Mouse (Mus musculus) hindbrain, embryonic 13.5 days (tissue): Measurements from ENCODE around the gene Tcam1. TPM values are rescaled to one million over a fixed set of nuclear protein-coding genes. Genes with fewer than 3 reads are reported as not detected.
"Not testable (repeated sequence)": the region's sequence is repeated elsewhere in the genome, so short reads cannot be mapped to it uniquely, and the experiment has no call there.

ENCODE experiments used
- ATAC-seq: fragments of 200-750 bp; cut with Nextera tagmentation; 2 replicates; pipeline ENCODE4 v1.8.0; 2017; ENCODE audit warnings: moderate TSS enrichment; ENCODE audit not compliant: low FRiP score
- H3K27ac ChIP-seq: fragments of 300-500 bp; sonication (generic); 2 replicates; pipeline ENCODE4 v1.5.1; 2015; ENCODE audit warnings: inconsistent platforms, mild to moderate bottlenecking, moderate library complexity
- H3K27me3 ChIP-seq: fragments of 300-500 bp; sonication (generic); 2 replicates; pipeline ENCODE4 v1.6.1; 2015; ENCODE audit warnings: mild to moderate bottlenecking, inconsistent platforms
- H3K36me3 ChIP-seq: fragments of 300-500 bp; sonication (generic); 2 replicates; pipeline ENCODE4 v1.6.1; 2015; ENCODE audit warnings: mild to moderate bottlenecking, inconsistent platforms
- H3K4me1 ChIP-seq: fragments of 300-500 bp; sonication (generic); replicated peaks from 2 replicates; pipeline ENCODE4 v1.6.1; 2015; ENCODE audit warnings: inconsistent platforms
- H3K4me2 ChIP-seq: fragments of 300-500 bp; sonication (generic); 2 replicates; pipeline ENCODE4 v1.6.1; 2015; ENCODE audit warnings: inconsistent platforms, mild to moderate bottlenecking, moderate library complexity
- H3K4me3 ChIP-seq: fragments of 300-500 bp; sonication (generic); 2 replicates; pipeline ENCODE4 v1.5.1; 2015; ENCODE audit warnings: mild to moderate bottlenecking, inconsistent platforms
- H3K9ac ChIP-seq: fragments of 300-500 bp; sonication (generic); 2 replicates; pipeline ENCODE4 v1.6.1; 2015; ENCODE audit warnings: mild to moderate bottlenecking, inconsistent platforms
- H3K9me3 ChIP-seq: fragments of 300-500 bp; sonication (generic); 2 replicates; pipeline ENCODE4 v1.6.1; 2016; ENCODE audit warnings: inconsistent platforms
- WGBS: fragments of 180-500 bp; shearing (Covaris S2); methylation state at CpG from one replicate; pipeline ENCODE4 v1.1.7; 2015; 5-methylcytosine and 5-hydroxymethylcytosine counted together
- polyA plus RNA-seq: library from polyadenylated mRNA; unstranded; fragments of >200 nt; fragmentation: Nextera tagmentation; extraction: Ambion mirVana; gene quantifications from 2 replicates; pipeline ENCODE4 v1.2.1, GENCODE M21; 2015

Gene Tcam1
- polyA plus RNA-seq: 0.12 and 0.21 TPM in 2 replicates

- Histone ChIP-seq H3K4me3 (peak within 1 kb of the TSS; percentile 24), H3K9me3 (no peaks in the 10 kb centered on the region), H3K4me1 (peaks cover 23% of the 10 kb centered on the region), H3K4me2 (peak within 1 kb of the TSS; percentile 48), H3K9ac (peak within 1 kb of the TSS; percentile 49; the same call in 1 of the 2 replicates), H3K36me3 (no peaks in the 10 kb centered on the region), H3K27me3 (no peaks in the 10 kb centered on the region), H3K27ac (no peak within 1 kb of the TSS)
- 9% methylated on average over 25 of the region's 25 CpGs for WGBS
- peak; percentile 62 for ATAC-seq
Observed at GRCm38 (mm10) chr11:106276454-106276853, at the start of gene Tcam1. Tcam1 (plus strand) TSS chr11:106276672.

- not testable (repeated sequence) for H3K9ac ChIP-seq, H3K4me2 ChIP-seq, H3K27me3 ChIP-seq, ATAC-seq, H3K4me1 ChIP-seq, H3K4me3 ChIP-seq, H3K27ac ChIP-seq, H3K9me3 ChIP-seq
- WGBS: 81% methylated on average over 8 of the region's 8 CpGs
- H3K36me3 ChIP-seq: peaks cover 71% of the 10 kb centered on the region
Observed at GRCm38 (mm10) chr11:106233978-106234377, 42.5 kb upstream of the Tcam1 start.

GRCm38 (mm10) chr11:106246834-106247233 is 29.6 kb upstream of the Tcam1 start:
- WGBS: 96% methylated on average over 1 of the region's 1 CpGs
- Histone ChIP-seq H3K4me1 (no peaks in the 10 kb centered on the region), H3K27ac (no peak overlapping the region), H3K9me3 (no peaks in the 10 kb centered on the region), H3K4me3 (no peak overlapping the region), H3K36me3 (peaks cover 99% of the 10 kb centered on the region), H3K27me3 (no peaks in the 10 kb centered on the region), H3K4me2 (no peak overlapping the region), H3K9ac (no peak overlapping the region)
- no peak for ATAC-seq

DNA sequence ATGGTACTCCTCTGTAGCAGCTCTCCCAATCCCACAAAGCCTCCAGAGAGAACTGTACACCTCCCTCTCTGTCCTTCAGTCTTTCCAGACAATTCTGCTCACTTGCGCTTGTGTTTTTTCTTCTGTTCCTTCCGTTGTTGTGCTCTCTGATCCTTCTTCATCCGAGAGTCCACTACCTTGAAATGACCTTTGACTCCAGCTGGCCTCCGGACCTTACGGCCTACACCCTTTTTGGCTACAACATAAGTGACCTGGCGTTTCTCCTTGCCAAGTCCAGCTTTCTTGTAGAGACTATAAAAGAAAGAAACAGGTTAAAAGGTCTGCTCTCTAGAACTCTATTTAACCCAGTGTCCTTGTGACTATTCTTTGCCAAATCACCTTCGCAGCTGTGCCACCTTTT is 27.1 kb upstream of the Tcam1 start:
- Histone ChIP-seq H3K36me3 (peaks cover 97% of the 10 kb centered on the region), H3K9me3 (no peaks in the 10 kb centered on the region), H3K27me3 (no peaks in the 10 kb centered on the region), H3K4me2 (no peak overlapping the region), H3K4me3 (no peak overlapping the region), H3K4me1 (no peaks in the 10 kb centered on the region), H3K27ac (no peak overlapping the region), H3K9ac (no peak overlapping the region)
- WGBS: 90% methylated on average over 7 of the region's 7 CpGs
- no peak for ATAC-seq

- Histone ChIP-seq H3K36me3 (peaks cover 57% of the 10 kb centered on the region), H3K27ac (no peak overlapping the region), H3K9ac (peak overlapping the region; percentile 88), H3K27me3 (no peaks in the 10 kb centered on the region), H3K4me2 (peak overlapping the region; percentile 99), H3K4me1 (peaks cover 29% of the 10 kb centered on the region), H3K4me3 (peak overlapping the region; percentile 84), H3K9me3 (no peaks in the 10 kb centered on the region)
- 24% methylated on average over 2 of the region's 2 CpGs for WGBS
- ATAC-seq: no peak
Observed at GRCm38 (mm10) chr11:106254767-106255166, 21.7 kb upstream of the Tcam1 start.

DNA sequence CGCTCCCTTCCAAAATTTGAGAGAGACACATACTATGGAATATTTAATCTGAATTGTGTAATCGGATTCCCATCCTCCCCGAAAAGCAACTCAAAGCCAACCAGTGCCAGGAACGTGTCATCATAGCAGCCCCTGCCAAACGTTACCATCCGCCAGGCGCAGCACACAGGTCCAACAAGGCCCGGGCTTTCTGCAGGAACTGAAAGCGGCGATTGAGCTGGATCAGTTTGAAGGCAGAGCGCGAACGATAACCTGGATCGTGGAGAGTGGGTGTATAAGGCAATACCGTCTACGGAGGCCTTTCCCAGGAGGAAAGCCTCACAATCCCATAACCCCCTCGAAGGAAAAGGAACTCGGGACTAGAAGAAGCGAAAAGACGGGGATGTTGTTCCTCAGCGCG is 21.3 kb upstream of the Tcam1 start:
- peak; percentile 1; the same call in 1 of the 2 replicates for ATAC-seq
- Histone ChIP-seq H3K9ac (peak overlapping the region; percentile 88), H3K9me3 (no peaks in the 10 kb centered on the region), H3K4me3 (peak overlapping the region; percentile 84), H3K27me3 (no peaks in the 10 kb centered on the region), H3K27ac (no peak overlapping the region), H3K4me1 (peaks cover 29% of the 10 kb centered on the region), H3K36me3 (peaks cover 53% of the 10 kb centered on the region), H3K4me2 (peak overlapping the region; percentile 99)
- WGBS: 4% methylated on average over 22 of the region's 22 CpGs

DNA sequence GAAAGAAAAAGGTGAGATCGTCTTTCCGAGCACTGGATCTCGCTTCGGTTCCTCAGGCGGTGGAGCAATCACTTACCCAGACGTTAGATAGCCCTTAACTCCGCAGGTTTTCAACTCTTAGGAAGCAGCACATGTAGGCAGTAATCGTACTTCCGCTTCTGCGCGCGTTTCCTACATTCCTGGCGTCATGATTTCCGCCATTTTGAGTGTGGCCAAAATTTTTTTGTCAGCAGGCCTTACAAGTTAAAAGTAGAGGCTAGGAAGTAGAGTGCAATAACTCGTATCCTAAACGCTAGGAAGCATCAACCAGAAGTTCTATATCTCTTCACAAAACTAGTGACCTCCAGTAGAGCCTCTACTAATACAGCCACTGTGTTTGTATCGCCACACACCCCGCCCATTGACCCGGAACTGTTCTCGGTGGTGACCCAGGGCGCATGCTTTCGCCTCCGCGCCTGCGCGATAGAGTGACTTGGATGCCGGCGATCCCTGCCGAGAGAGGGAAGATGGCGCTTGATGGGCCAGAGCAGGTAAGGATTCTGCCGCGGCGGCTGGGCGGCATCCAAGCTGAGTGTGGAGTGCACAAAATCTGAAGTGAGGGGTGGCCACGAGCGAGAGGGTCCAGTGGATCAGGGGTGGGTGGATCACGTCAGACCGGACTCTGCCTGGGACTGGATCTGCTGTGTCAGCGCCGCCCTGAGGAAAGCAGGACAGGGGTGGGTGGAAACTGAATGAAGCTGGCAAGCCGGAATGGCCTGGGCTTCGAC is 20.6 kb upstream of the Tcam1 start, which contains the start of the genes Ftsj3 and Psmc5:
Gene Ftsj3, minus strand, starts transcription at position 395 of the 767 bp plus-strand sequence.
Gene Psmc5, plus strand, starts transcription at position 470 of the 767 bp plus-strand sequence.
- no peaks in the 10 kb centered on the region for H3K27me3 ChIP-seq
- H3K4me2 ChIP-seq: peak within 1 kb of the TSS; percentile 99
- ATAC-seq: peak; percentile 97
- peak within 1 kb of the TSS; percentile 84 for H3K4me3 ChIP-seq
- peaks cover 29% of the 10 kb centered on the region for H3K4me1 ChIP-seq
- peaks cover 50% of the 10 kb centered on the region for H3K36me3 ChIP-seq
- H3K9me3 ChIP-seq: no peaks in the 10 kb centered on the region
- under 1% methylated on average over 42 of the region's 42 CpGs for WGBS
- peak within 1 kb of the TSS; percentile 90 for H3K27ac ChIP-seq
- peak within 1 kb of the TSS; percentile 88 for H3K9ac ChIP-seq

DNA sequence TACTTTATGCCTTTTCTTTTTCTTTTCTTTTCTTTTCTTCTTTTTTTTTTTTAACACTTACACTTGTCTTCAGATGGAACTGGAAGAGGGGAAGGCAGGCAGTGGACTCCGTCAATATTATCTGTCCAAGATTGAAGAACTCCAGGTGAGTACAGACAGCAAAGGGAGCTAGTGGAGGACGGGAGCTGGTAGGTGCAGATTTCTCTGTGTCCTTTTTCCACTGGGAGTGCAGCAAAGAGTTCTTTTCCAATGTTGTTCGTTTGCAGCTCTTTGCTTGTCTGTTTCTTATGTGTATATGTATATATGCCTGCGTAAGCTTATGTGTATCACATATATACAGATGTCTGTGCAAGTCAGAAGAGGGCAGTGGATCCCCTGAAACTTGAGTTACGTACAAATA is 19.7 kb upstream of the Tcam1 start:
- 68% methylated on average over 5 of the region's 5 CpGs for WGBS
- peaks cover 29% of the 10 kb centered on the region for H3K4me1 ChIP-seq
- no peaks in the 10 kb centered on the region for H3K27me3 ChIP-seq
- ATAC-seq: no peak
- H3K9ac ChIP-seq: peak overlapping the region; percentile 88
- H3K36me3 ChIP-seq: peaks cover 50% of the 10 kb centered on the region
- peak overlapping the region; percentile 99 for H3K4me2 ChIP-seq
- H3K27ac ChIP-seq: no peak overlapping the region
- H3K9me3 ChIP-seq: no peaks in the 10 kb centered on the region
- H3K4me3 ChIP-seq: peak overlapping the region; percentile 84

DNA sequence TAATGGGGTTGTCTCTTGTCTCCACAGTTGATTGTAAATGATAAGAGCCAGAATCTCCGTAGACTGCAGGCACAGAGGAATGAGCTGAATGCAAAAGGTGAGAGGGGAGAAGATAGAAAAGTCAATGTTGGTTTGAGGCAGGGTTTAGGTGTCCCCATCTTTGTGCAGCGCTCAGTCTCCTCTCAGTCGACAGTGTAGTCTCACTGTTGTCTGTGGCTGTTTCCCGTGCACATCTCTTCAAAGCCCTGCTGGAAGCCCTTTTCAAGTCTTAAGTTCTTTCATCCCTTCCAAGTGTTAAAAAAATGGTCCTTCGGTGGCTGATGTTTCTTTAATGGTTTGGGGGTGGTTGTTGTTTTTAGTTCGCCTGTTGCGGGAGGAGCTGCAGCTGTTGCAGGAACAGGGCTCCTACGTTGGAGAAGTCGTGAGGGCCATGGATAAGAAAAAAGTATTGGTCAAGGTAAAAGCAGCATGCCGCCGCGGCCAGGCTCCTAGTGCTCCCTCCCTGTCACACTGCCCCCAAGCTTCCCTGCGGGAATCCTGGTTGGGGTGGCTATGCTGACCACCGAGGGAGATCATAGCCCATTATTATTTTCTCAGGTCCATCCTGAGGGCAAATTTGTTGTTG is 15.5 kb upstream of the Tcam1 start:
- peaks cover 19% of the 10 kb centered on the region for H3K4me1 ChIP-seq
- no peak overlapping the region for H3K27ac ChIP-seq
- no peaks in the 10 kb centered on the region for H3K27me3 ChIP-seq
- H3K4me3 ChIP-seq: no peak overlapping the region
- H3K9me3 ChIP-seq: no peaks in the 10 kb centered on the region
- H3K36me3 ChIP-seq: peaks cover 69% of the 10 kb centered on the region
- no peak overlapping the region for H3K9ac ChIP-seq
- WGBS: 88% methylated on average over 14 of the region's 14 CpGs
- ATAC-seq: no peak
- no peak overlapping the region for H3K4me2 ChIP-seq

GRCm38 (mm10) chr11:106263963-106264362 is 12.5 kb upstream of the Tcam1 start:
- ATAC-seq: no peak
- Histone ChIP-seq H3K9me3 (no peaks in the 10 kb centered on the region), H3K9ac (no peak overlapping the region), H3K4me2 (no peak overlapping the region), H3K36me3 (peaks cover 75% of the 10 kb centered on the region), H3K4me3 (no peak overlapping the region), H3K27me3 (no peaks in the 10 kb centered on the region), H3K4me1 (peaks cover 24% of the 10 kb centered on the region), H3K27ac (no peak overlapping the region)
- WGBS: 93% methylated on average over 9 of the region's 9 CpGs

- Histone ChIP-seq H3K4me2 (no peak overlapping the region), H3K4me3 (no peak overlapping the region), H3K9ac (no peak overlapping the region), H3K27ac (no peak overlapping the region), H3K9me3 (no peaks in the 10 kb centered on the region), H3K4me1 (peaks cover 31% of the 10 kb centered on the region), H3K36me3 (peaks cover 69% of the 10 kb centered on the region), H3K27me3 (no peaks in the 10 kb centered on the region)
- 95% methylated on average over 15 of the region's 15 CpGs for WGBS
- ATAC-seq: no peak
Observed at GRCm38 (mm10) chr11:106264988-106265387, 11.5 kb upstream of the Tcam1 start.

- no peak overlapping the region for H3K9ac ChIP-seq
- H3K27me3 ChIP-seq: no peaks in the 10 kb centered on the region
- H3K4me1 ChIP-seq: peaks cover 36% of the 10 kb centered on the region
- no peaks in the 10 kb centered on the region for H3K9me3 ChIP-seq
- H3K4me2 ChIP-seq: no peak overlapping the region
- H3K36me3 ChIP-seq: peaks cover 68% of the 10 kb centered on the region
- 97% methylated on average over 4 of the region's 4 CpGs for WGBS
- no peak for ATAC-seq
- H3K27ac ChIP-seq: no peak overlapping the region
- H3K4me3 ChIP-seq: no peak overlapping the region
Observed at GRCm38 (mm10) chr11:106265570-106265969, 10.9 kb upstream of the Tcam1 start.
